Mouse (Mus musculus): ENCODE data around the gene Apoa1. TPM values are rescaled to one million over a fixed set of nuclear protein-coding genes. Genes with fewer than 3 reads are reported as not detected.

The Apoa1 gene
- polyA plus RNA-seq, 1 experiment, result 0.22 TPM

GRCm38 (mm10) chr9:46214276-46214675 lies 14.1 kb upstream of the Apoa1 start:
- DNase-seq (ENCODE audit: low read depth in 1 of 2, low spot score in 2 of 2), result no peak
- WGBS, result 92% methylated on average over 4 of the region's 4 CpGs

DNA sequence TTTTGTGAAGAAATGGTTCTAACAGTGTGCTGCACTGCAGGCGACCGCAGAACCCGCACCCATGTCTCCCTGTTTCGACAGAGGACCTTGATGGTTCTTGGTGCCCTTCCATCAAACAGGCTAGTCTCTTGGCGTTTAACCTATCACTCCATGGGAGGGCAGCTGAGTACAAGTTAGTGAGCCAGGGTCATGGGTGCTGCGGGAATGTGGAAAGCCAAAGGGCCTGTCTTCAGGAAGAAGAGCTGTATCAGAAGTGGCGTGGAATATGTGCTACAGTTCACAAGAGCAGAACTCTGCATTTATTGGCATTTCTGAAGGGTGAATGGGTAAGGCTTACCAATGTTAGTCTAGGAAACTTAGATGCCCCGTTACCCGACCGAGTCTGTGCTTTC lies 13.4 kb upstream of the Apoa1 start:
- no peak overlapping the region for H3K4me3 ChIP-seq (ENCODE audit: extremely low read depth, insufficient read depth, insufficient read length)
- H3K27me3 ChIP-seq (ENCODE audit: control insufficient read depth, insufficient read depth, low read length), result no peaks in the 10 kb centered on the region
- H3K27ac ChIP-seq (ENCODE audit: insufficient read depth, low read length), result no peak overlapping the region
- TF ChIP-seq CTCF (IDR thresholded peaks at IDR 0.05; ENCODE audit: extremely low read depth, insufficient read depth, insufficient read length, insufficient replicate concordance) (no peak), POLR2A (IDR thresholded peaks at IDR 0.05; ENCODE audit: low read depth, low read length) (no peak)
- no peaks in the 10 kb centered on the region for H3K4me1 ChIP-seq (ENCODE audit: control insufficient read depth, insufficient read depth, insufficient read length)
- peaks cover 17% of the 10 kb centered on the region for H3K36me3 ChIP-seq (ENCODE audit: control insufficient read depth, insufficient read depth, low read length)
- 94% methylated on average over 10 of the region's 10 CpGs for WGBS
- DNase-seq (ENCODE audit: low read depth in 1 of 2, low spot score in 2 of 2), result no peak

More at GRCm38 (mm10) chr9:46214276-46214675, 14.1 kb upstream of the Apoa1 start:
- H3K36me3 ChIP-seq (ENCODE audit: control insufficient read depth, insufficient read depth, low read length), result peaks cover 19% of the 10 kb centered on the region
- no peak overlapping the region for H3K27ac ChIP-seq (ENCODE audit: insufficient read depth, low read length)
- H3K27me3 ChIP-seq (ENCODE audit: control insufficient read depth, insufficient read depth, low read length), result no peaks in the 10 kb centered on the region
- H3K4me1 ChIP-seq (ENCODE audit: control insufficient read depth, insufficient read depth, insufficient read length), result no peaks in the 10 kb centered on the region
- TF ChIP-seq CTCF (IDR thresholded peaks at IDR 0.05; ENCODE audit: extremely low read depth, insufficient read depth, insufficient read length, insufficient replicate concordance), result no peak
- TF ChIP-seq POLR2A (IDR thresholded peaks at IDR 0.05; ENCODE audit: low read depth, low read length), result no peak
- H3K4me3 ChIP-seq (ENCODE audit: extremely low read depth, insufficient read depth, insufficient read length), result no peak overlapping the region

DNA sequence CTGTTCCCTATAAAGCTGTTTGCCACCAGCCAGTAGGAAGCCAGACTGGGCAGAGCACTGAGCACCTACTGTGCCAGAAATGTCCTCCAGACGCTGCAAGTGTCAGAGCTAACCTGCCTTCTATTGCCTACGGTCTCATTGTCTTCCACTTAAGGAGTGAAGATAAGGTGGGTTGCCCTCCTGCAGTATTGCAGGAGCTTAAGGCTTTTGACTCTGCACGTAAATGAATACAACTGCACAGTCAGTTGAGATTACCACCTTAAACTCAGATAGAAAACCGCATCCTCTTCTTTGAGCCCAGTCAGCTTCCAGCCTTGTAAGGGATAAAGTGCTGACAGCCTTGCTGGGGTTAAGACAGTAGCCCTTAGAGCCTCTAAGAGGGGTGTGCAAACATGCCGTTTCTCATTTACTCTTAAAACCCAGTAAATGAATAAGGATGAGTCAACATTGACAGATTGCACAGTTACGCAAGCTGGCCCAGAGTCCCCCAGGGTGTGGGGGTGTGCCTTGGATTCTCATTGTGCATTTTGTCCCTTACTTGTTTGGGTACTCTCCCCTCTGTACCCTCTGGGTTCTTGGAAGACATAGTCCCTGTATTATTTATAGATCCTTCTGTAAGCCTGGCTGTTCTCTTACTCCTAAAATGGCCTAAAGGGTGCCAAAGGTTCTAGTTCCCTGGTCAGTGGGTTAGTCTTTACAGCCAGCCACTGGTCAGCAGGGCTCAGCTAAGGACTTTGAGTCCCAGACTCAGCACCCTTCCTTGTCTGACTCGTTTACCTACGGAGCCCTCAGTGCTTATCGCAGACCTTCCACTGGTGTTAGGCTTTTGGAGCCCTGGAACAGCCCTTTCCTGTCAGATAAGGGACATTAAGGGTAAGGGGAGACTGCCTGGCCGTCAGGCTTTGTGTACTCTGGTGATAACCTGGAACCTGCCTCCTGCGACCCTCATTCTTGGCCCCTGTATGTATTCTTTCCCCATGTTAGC lies 12.8 kb upstream of the Apoa1 start:
- TF ChIP-seq POLR2A (IDR thresholded peaks at IDR 0.05; ENCODE audit: low read depth, low read length) (no peak), CTCF (IDR thresholded peaks at IDR 0.05; ENCODE audit: extremely low read depth, insufficient read depth, insufficient read length, insufficient replicate concordance) (no peak)
- Histone ChIP-seq H3K4me3 (ENCODE audit: extremely low read depth, insufficient read depth, insufficient read length) (no peak overlapping the region), H3K36me3 (ENCODE audit: control insufficient read depth, insufficient read depth, low read length) (peaks cover 16% of the 10 kb centered on the region), H3K4me1 (ENCODE audit: control insufficient read depth, insufficient read depth, insufficient read length) (no peaks in the 10 kb centered on the region), H3K27me3 (ENCODE audit: control insufficient read depth, insufficient read depth, low read length) (no peaks in the 10 kb centered on the region), H3K27ac (ENCODE audit: insufficient read depth, low read length) (no peak overlapping the region)
- DNase-seq (ENCODE audit: low read depth in 1 of 2, low spot score in 2 of 2), result no peak
- 76% methylated on average over 11 of the region's 11 CpGs for WGBS

DNA sequence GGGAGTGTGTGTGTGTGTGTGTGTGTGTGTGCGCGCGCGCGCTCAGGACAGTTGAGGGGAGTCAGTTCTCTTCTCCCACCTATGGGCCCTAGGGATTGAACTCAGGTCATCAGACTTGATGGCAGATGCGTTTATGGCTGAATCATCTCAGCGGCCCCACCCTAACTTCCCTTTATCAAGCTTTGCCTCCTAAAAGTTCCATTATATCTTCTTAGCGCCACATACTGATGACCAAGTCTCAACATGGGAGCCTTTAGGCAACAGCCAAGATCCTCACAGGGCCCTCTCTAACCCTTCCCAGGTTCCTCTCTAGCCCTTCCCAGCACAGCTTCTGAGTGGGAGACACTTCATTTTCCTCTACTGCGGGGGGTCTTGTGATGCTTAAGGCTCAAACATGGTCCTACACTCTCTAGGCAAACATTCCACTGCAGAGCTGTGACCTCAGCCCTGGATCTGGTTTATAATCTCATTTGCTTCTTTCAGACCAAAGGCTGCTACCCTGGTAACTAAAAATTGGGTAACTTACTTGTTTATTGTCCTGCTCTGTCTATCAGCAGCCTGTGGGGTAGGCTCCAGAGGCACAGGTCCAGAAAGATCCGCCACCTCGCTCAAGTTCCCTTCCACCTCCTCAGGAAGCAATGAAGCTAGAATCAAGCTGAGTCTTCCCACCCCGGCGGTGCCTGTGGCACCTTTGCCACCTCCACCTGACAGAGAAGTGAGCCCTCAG lies 11.5 kb upstream of the Apoa1 start:
- Histone ChIP-seq H3K27me3 (ENCODE audit: control insufficient read depth, insufficient read depth, low read length) (no peaks in the 10 kb centered on the region), H3K4me3 (ENCODE audit: extremely low read depth, insufficient read depth, insufficient read length) (no peak overlapping the region), H3K36me3 (ENCODE audit: control insufficient read depth, insufficient read depth, low read length) (peaks cover 15% of the 10 kb centered on the region), H3K4me1 (ENCODE audit: control insufficient read depth, insufficient read depth, insufficient read length) (no peaks in the 10 kb centered on the region), H3K27ac (ENCODE audit: insufficient read depth, low read length) (no peak overlapping the region)
- no peak for DNase-seq (ENCODE audit: low read depth in 1 of 2, low spot score in 2 of 2)
- no peak for TF ChIP-seq POLR2A (IDR thresholded peaks at IDR 0.05; ENCODE audit: low read depth, low read length)
- no peak for TF ChIP-seq CTCF (IDR thresholded peaks at IDR 0.05; ENCODE audit: extremely low read depth, insufficient read depth, insufficient read length, insufficient replicate concordance)
- 94% methylated on average over 13 of the region's 13 CpGs for WGBS

- Histone ChIP-seq H3K4me1 (ENCODE audit: control insufficient read depth, insufficient read depth, insufficient read length) (no peaks in the 10 kb centered on the region), H3K36me3 (ENCODE audit: control insufficient read depth, insufficient read depth, low read length) (peaks cover 16% of the 10 kb centered on the region), H3K4me3 (ENCODE audit: extremely low read depth, insufficient read depth, insufficient read length) (no peak overlapping the region), H3K27me3 (ENCODE audit: control insufficient read depth, insufficient read depth, low read length) (no peaks in the 10 kb centered on the region), H3K27ac (ENCODE audit: insufficient read depth, low read length) (no peak overlapping the region)
- no peak for DNase-seq (ENCODE audit: low read depth in 1 of 2, low spot score in 2 of 2)
- no peak for TF ChIP-seq POLR2A (IDR thresholded peaks at IDR 0.05; ENCODE audit: low read depth, low read length)
- TF ChIP-seq CTCF (IDR thresholded peaks at IDR 0.05; ENCODE audit: extremely low read depth, insufficient read depth, insufficient read length, insufficient replicate concordance), result no peak
- WGBS, result 81% methylated on average over 9 of the region's 9 CpGs
Measured at GRCm38 (mm10) chr9:46218176-46218575, 10.2 kb upstream of the Apoa1 start.

- TF ChIP-seq CTCF (IDR thresholded peaks at IDR 0.05; ENCODE audit: extremely low read depth, insufficient read depth, insufficient read length, insufficient replicate concordance) (no peak), POLR2A (IDR thresholded peaks at IDR 0.05; ENCODE audit: low read depth, low read length) (no peak)
- Histone ChIP-seq H3K4me3 (ENCODE audit: extremely low read depth, insufficient read depth, insufficient read length) (no peak overlapping the region), H3K27ac (ENCODE audit: insufficient read depth, low read length) (0 out of 2 replicates have a peak overlapping the region, but pooled peaks have one; percentile 21), H3K36me3 (ENCODE audit: control insufficient read depth, insufficient read depth, low read length) (peaks cover 18% of the 10 kb centered on the region), H3K27me3 (ENCODE audit: control insufficient read depth, insufficient read depth, low read length) (no peaks in the 10 kb centered on the region), H3K4me1 (ENCODE audit: control insufficient read depth, insufficient read depth, insufficient read length) (no peaks in the 10 kb centered on the region)
- WGBS, result 78% methylated on average over 6 of the region's 6 CpGs
- no peak for DNase-seq (ENCODE audit: low read depth in 1 of 2, low spot score in 2 of 2)
Measured at GRCm38 (mm10) chr9:46223090-46223489, 5.3 kb upstream of the Apoa1 start.

All from spleen, adult 2 months (tissue).